Mouse (Mus musculus): ENCODE data around the gene Cited2.

The Cited2 gene

GRCm38 (mm10) chr10:17723421-17723841 is 413 bp downstream of the Cited2 start:
- DNase-seq (ENCODE audit: extremely low read depth, low read depth, low spot score), result no peak

- DNase-seq (ENCODE audit: extremely low read depth, low read depth, low spot score), result no peak
Observed at GRCm38 (mm10) chr10:17723871-17724741, 1.1 kb downstream of the Cited2 start.

GRCm38 (mm10) chr10:17725037-17725584 is 2.1 kb downstream of the Cited2 start:
- no peak for DNase-seq (ENCODE audit: extremely low read depth, low read depth, low spot score)

GRCm38 (mm10) chr10:17725644-17726372 is 2.8 kb downstream of the Cited2 start:
- no peak for DNase-seq (ENCODE audit: extremely low read depth, low read depth, low spot score)

GRCm38 (mm10) chr10:17726373-17726720 is 3.3 kb downstream of the Cited2 start:
- no peak for DNase-seq (ENCODE audit: extremely low read depth, low read depth, low spot score)

- peak; percentile 98 for DNase-seq (ENCODE audit: extremely low read depth, low read depth, low spot score)
Observed at GRCm38 (mm10) chr10:17727161-17727925, 4.3 kb downstream of the Cited2 start.

GRCm38 (mm10) chr10:17727926-17728279 is 4.9 kb downstream of the Cited2 start:
- DNase-seq (ENCODE audit: extremely low read depth, low read depth, low spot score), result no peak

GRCm38 (mm10) chr10:17728711-17729110 is 5.7 kb downstream of the Cited2 start:
- no peak for DNase-seq (ENCODE audit: extremely low read depth, low read depth, low spot score)

- DNase-seq (ENCODE audit: extremely low read depth, low read depth, low spot score), result no peak
Observed at GRCm38 (mm10) chr10:17729476-17729875, 6.5 kb downstream of the Cited2 start.

- DNase-seq (ENCODE audit: extremely low read depth, low read depth, low spot score), result no peak
Observed at GRCm38 (mm10) chr10:17733057-17733456, 10.0 kb downstream of the Cited2 start.

- DNase-seq (ENCODE audit: extremely low read depth, low read depth, low spot score), result no peak
Observed at GRCm38 (mm10) chr10:17742581-17742980, 19.6 kb downstream of the Cited2 start.

GRCm38 (mm10) chr10:17752478-17752877 is 29.5 kb downstream of the Cited2 start:
- no peak for DNase-seq (ENCODE audit: extremely low read depth, low read depth, low spot score)

GRCm38 (mm10) chr10:17759772-17760171 is 36.8 kb downstream of the Cited2 start:
- DNase-seq (ENCODE audit: extremely low read depth, low read depth, low spot score), result no peak

GRCm38 (mm10) chr10:17760750-17761613 is 38.0 kb downstream of the Cited2 start:
- DNase-seq (ENCODE audit: extremely low read depth, low read depth, low spot score), result no peak

- no peak for DNase-seq (ENCODE audit: extremely low read depth, low read depth, low spot score)
Observed at GRCm38 (mm10) chr10:17761652-17762051, 38.6 kb downstream of the Cited2 start.

GRCm38 (mm10) chr10:17762946-17763345 is 39.9 kb downstream of the Cited2 start:
- DNase-seq (ENCODE audit: extremely low read depth, low read depth, low spot score), result no peak

- DNase-seq (ENCODE audit: extremely low read depth, low read depth, low spot score), result no peak
Observed at GRCm38 (mm10) chr10:17769856-17770255, 46.8 kb downstream of the Cited2 start.

GRCm38 (mm10) chr10:17772364-17772763 is 49.3 kb downstream of the Cited2 start:
- DNase-seq (ENCODE audit: extremely low read depth, low read depth, low spot score), result no peak

- DNase-seq (ENCODE audit: extremely low read depth, low read depth, low spot score), result no peak
Observed at GRCm38 (mm10) chr10:17774366-17774765, 51.3 kb downstream of the Cited2 start.

- no peak for DNase-seq (ENCODE audit: extremely low read depth, low read depth, low spot score)
Observed at GRCm38 (mm10) chr10:17775079-17775478, 52.1 kb downstream of the Cited2 start.
